Mouse (Mus musculus) layer of hippocampus, adult 11-12 months (tissue): ENCODE data around the gene Gtdc1.

Experiments used
- DNase-seq: peaks from one replicate; pipeline ENCODE4 v3.0.0; 2022; ENCODE audit warnings: low spot score

The Gtdc1 gene

GRCm38 (mm10) chr2:44590881-44591280 lies 336.6 kb downstream of the Gtdc1 start:
- no peak for DNase-seq

DNA sequence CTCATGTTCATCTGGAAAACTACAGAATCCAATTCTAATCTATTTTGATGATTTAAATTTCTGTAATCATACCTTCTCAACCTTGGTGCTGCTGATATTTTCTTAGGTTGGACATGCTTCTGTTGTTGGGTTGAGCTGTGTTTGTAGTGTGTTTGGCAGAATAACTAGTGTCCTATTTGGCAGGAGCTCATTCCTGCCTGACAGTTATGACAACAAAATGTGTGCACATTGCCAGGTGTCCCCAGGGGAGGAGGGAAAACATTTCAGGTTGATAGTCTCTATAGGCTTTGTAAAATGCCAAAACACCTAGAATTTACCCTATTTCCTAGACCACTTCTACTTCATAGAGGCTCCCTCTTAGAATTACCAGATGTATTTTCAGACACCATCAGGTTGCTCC lies 343.4 kb downstream of the Gtdc1 start:
- DNase-seq, result no peak

DNA sequence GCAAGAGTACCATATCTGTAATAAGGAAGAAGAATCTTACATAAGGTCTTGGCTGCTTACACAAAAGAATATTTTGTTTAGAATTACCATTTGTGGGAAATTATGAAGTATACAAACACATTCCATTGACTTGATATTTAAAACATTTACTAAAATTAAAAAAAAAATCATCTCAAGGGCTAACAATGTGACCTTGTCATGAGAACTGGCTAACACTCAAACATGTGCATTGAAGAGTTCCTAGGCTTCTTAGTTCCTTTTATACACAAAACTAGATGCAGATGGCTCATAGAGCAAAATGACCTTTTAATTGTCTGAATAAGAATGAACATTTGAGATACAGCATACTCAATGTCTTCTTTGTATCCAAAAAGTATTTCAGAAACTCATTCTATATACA lies 344.0 kb downstream of the Gtdc1 start:
- no peak for DNase-seq

DNA sequence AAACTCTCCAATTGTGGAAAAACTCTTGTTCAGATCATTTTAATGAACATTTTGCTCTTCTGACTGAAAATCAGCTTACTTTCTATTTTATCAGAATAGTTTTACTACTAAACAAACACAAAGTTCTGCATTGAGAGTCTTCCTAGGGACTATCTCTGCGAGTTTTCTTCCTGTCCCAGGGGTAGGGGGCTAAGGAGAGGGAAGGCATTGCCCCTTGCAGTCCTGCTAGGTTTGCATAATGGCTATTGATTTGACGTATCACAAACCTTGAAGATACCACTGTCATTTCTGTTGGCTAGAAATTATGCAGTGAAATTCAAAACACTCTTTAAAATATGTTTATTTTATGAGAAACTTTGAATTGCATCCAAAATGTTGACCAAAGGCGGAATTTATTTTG lies 355.6 kb downstream of the Gtdc1 start:
- no peak for DNase-seq

GRCm38 (mm10) chr2:44571156-44571555 lies 356.3 kb downstream of the Gtdc1 start:
- DNase-seq, result peak; percentile 18

GRCm38 (mm10) chr2:44569140-44569952 lies 358.1 kb downstream of the Gtdc1 start:
- no peak for DNase-seq

GRCm38 (mm10) chr2:44564776-44565692 lies 362.4 kb downstream of the Gtdc1 start:
- peak; percentile 33 for DNase-seq

DNA sequence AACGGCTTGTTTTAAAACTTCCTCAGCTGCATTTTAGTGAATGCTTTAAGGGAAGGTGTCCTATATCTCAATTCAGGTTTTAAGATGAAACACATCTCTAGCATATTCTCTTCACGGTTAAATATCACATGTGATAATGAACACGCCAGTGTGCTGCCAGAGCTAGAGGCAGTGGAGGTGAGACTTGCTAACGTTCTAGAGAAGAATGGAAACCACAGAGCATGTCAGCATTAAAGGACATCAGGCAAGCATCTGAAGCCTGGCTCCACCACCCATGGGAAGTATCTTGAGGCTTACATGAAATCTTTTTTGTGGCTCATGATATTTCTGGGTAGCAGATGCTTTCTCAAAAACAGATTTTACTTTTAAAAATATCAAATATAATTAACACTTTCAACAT lies 365.7 kb downstream of the Gtdc1 start:
- DNase-seq, result no peak

DNA sequence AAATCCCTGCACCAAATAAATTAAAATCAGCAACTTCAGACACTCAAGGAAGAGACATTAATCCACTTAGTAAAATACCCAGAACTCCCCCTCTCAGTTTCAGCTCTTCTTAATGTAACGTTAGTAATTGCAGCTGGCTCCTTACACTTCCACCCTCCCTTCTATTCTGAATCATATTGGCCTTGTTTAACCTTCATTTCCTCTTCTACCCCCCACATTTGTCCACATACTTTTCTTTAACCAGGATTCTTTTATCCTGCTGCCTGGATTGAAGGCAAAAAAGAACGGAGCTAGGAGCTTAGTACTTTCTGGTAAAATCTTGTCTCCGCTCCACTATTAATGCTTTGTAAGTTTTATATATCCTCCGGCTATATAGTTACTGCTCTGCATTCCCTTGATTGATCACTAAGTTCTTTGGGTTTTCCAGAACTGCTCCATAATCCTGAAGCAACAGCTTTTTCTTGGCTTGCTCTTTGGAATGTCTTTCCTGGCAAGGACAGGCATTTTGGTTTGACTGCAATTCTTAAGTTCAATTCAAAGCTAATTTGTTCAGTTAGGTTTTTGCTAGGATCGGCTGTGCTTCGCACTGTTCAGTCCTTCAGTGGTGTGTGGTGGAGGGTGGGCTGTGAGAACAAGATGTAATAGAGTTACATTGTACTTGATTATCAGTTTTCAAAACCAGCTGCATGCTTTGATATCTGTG lies 368.1 kb downstream of the Gtdc1 start:
- no peak for DNase-seq

GRCm38 (mm10) chr2:44557669-44558281 lies 369.7 kb downstream of the Gtdc1 start:
- peak; percentile 19 for DNase-seq

DNA sequence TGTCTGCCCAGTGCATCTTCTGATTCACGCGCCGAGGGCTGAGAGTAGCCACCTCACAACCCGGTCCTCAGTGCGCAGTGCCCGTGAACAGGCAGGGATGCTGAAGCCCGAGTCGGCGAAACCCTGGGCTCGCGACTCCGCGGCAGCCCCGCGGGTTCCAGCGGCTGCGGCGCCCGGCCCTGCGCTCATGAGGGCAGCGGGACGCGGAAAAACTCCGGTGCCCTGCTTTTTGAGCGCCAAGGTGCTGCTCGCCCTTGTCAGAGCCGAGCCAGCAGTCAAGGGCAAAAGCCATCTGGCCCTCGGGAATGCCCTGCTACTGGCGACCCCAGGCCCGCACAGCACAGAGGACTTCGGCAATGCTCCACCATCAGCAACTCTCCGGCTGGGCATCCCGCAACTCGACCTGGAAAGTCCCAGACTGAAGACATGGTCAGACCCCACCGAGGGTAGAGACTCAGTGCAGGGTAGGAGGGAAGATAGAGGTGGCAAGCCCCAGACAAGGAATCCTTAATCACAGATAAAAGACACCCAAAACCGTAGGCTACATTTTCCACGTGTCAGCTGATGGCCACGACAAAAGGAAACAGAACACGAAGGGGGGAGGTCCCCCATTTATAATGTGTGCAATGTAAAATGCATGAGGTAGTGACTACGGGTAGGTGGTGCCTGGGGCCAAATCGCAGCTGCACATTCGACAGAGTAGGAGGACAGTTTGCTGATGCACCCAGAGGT lies 370.4 kb downstream of the Gtdc1 start:
- peak; percentile 37 for DNase-seq

GRCm38 (mm10) chr2:44554716-44555115 lies 372.7 kb downstream of the Gtdc1 start:
- DNase-seq, result no peak

- no peak for DNase-seq
Measured at GRCm38 (mm10) chr2:44549311-44549710, 378.1 kb downstream of the Gtdc1 start.

DNA sequence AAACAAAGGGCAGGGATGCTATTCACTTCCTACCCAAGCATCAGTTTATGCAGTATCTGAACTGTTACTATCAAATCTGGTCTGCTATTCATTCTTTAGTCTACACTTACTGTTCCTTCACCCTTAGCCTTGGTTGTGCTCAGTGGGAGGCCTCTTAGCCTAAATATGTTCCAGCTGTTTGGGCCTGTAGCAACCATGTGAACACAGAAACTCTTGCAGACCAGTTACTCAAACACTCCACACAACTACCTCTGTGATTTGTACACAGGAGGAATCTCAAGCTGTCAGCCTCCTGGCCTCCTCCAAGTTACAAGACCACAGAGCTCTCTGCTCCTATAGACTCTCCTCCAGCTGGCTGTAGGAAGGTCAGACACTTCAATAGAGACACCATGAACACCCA lies 384.7 kb downstream of the Gtdc1 start:
- no peak for DNase-seq

- DNase-seq, result no peak
Measured at GRCm38 (mm10) chr2:44541726-44542125, 385.7 kb downstream of the Gtdc1 start.

GRCm38 (mm10) chr2:44540881-44541280 lies 386.6 kb downstream of the Gtdc1 start:
- DNase-seq, result no peak

DNA sequence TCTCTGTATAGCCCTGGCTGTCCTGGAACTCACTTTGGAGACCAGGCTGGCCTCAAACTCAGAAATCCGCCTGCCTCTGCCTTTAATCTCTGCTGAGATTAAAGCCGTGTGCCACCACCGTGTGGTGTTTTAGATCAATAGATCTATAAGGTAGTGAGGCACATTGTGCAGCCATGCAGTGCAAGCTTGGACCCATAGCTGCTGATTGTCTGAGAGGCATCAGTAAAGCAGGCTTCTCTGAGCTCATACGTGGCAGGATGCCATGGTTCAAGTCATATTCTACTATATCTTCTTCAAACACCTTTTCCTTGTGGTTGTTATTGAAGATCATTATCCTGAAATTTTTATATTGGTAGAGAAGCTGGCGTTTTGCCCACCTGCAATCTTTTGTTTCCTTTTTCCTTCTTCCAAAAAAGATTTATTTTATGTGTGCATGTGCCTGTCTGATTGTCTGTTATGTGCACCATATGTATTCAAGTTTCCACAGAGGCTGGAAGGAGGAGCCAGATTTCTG lies 388.3 kb downstream of the Gtdc1 start:
- DNase-seq, result no peak

DNA sequence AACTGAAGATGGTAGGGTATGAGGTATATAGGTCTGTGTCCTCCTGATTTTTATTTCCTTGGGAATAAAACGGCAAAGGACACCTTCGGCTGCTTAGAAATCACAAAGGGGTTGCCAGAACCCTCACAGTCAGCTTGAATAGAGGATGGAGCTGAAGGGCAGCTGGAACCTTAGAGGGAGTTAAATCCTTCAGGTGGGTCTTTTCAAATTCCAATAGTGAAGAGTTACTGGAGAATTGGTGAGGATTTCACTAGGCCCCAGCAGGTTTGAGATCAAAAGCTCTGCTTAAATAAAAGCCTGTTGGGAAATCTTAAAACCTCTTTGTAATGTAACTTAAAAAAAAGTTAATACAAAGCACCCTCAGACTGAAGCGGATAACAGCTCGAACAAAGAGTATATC lies 389.3 kb downstream of the Gtdc1 start:
- DNase-seq, result no peak

DNA sequence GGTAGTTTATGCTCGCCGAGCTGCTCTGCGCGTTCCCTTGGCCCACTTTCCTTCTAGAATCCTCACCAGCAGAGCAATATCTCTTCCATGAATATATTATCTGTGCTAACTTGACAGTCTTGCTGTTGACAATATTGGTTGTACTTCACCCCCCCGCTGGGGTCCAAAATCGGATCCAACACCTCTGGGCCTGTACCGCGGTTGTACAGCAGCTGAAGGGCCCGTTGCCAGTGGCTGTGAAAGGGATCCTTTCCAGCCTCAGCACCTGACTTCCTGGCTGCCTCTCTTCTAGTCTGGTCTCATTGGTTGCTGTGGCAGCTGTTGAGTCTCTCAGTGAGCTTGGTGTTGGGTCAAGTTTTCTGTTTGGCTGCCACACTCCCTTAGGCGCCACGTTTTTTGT lies 391.7 kb downstream of the Gtdc1 start:
- no peak for DNase-seq

GRCm38 (mm10) chr2:44535136-44535675 lies 392.3 kb downstream of the Gtdc1 start:
- DNase-seq, result no peak
